Mouse (Mus musculus) adrenal gland, postnatal 14 days (tissue): Measurements from ENCODE around the gene Garnl3. TPM values are rescaled to one million over a fixed set of nuclear protein-coding genes. Genes with fewer than 3 reads are reported as not detected.
A peak's percentile ranks its signal among the peaks of the same experiment; 100 is the strongest.

Experiments
- DNase-seq: peaks from one replicate; pipeline ENCODE4 v3.0.0; 2021; ENCODE audit warnings: mixed read lengths
- total RNA-seq: library from RNA; stranded (reverse); gene quantifications from 2 replicates; pipeline ENCODE4 v1.2.3, GENCODE M21; 2021

Gene Garnl3
- total RNA-seq, 1 experiment from 2014 or later: 15.1 TPM

DNA sequence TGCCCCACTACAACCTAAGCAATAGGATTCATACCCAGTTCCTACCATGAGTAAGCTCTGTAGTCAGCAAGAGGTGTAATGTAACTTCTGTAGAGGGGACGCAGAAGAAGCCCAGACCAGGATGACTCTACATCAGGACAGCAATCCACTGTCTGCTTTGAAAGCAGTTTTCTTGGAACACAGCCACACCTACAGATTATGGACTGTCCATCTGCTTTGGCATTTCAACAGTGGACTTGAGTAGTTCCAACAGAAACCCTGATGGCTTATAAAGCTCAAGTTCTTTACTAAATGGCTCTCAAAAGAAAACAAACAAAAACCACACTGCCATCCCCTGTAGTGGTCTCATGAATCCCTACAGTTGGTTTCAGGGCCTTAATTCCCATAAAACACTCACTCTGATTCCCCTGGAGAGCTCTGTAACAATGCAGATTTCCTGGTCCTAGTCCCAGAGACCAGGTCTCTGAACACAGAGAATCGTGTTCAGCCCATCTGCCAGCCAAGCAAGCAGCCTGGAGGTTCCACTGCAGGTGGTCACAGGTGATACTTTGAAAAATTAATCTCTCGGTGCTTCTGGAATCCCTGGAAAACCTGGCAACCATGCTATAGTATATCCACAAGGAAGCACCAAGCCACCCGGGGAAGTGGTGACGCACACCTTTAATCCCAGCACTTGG lies 42.0 kb downstream of the Garnl3 start:
- DNase-seq: no peak

DNA sequence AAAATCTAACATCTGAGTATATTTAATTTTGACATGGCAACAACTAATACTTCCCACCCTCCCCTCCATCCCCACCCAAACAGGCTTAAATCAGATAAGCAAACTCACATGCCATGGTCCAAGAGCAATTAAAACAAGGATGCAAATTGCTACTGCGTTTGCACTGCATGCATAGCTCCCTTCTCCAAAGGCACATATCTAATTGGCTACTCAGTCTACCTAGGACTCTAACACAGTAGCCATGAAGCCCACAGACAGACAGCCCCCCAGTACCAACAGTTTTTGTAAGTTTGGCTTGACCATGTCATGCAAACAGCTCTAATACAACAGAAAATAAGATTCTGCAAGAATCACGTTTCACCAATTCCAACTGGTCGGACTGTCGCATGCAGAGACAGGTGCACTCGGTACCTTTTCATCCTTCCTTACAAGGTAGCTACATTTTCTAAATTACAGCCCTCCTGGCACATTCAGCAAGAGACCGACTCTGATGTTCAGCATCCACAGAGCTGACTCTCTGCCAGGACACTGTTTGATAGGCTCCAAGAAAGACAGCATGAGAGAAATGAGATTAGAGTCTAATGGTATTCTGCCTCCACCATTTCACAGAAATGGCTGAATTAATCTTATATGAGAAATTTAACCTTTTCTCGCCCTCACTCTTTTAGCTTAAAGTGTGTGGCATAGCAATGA lies 44.6 kb downstream of the Garnl3 start:
- no peak for DNase-seq

GRCm38 (mm10) chr2:33086016-33086596 lies 45.3 kb downstream of the Garnl3 start:
- no peak for DNase-seq

DNA sequence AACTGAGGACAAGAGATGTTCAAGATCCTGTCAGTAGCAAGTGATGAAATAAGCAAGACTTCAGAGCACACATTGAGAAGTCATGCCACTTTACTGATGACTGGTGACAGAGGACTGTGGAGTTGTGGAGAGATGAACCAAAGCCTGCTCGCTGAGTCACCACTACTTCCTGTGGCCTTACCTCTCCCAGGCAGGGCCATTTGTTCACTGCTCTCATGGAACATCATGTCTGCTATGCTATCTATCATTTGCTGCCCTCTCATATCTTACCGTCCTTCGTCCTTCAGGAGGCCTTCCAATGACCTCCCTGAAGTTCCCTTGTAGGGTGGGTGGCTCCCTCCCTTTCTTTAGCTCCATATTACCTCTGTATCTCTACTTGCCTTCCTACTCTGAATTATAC lies 47.2 kb downstream of the Garnl3 start:
- peak; percentile 49 for DNase-seq

GRCm38 (mm10) chr2:33080166-33080565 lies 51.3 kb downstream of the Garnl3 start:
- DNase-seq: no peak

DNA sequence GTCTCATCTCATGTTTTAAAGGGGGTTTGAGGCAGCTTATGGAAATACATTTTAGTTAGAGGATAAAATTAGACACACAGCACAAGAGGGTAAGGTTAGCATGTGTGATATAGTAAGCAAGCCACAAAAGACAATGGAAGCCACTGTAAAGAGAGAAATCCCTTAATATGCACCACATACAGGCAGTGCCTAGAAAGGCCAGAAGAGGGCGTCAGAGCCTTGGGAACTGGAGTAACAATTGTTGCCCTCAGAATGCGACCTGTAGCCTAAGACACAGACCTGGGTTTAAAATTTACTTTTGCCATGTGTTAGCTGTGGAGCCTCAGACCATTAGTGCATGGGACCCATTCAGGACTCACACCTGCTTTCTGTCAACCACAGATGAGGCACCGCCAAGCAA lies 54.2 kb downstream of the Garnl3 start:
- peak; percentile 44 for DNase-seq

- DNase-seq: no peak
Measured at GRCm38 (mm10) chr2:33074931-33075330, 56.5 kb downstream of the Garnl3 start.

GRCm38 (mm10) chr2:33074188-33074587 lies 57.3 kb downstream of the Garnl3 start:
- DNase-seq: no peak

DNA sequence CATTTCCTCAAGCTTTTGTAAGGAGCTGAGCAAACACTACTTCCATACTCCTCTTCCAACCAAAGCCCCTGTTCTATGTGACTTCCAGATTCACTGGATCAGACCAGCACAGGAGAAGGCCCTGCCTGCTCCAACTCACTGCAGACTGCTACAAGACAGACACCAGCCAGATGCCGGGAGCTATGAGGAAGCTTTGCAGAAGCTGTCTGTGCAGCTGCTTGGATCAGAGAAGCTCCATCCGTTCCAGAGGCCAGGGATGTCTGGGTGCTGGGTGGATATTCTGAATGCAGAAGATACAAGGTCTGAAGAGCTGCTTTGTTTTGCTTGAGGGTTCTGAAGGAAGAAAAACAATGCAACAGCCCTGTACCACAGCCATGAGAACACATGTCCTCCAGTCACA lies 59.1 kb downstream of the Garnl3 start:
- no peak for DNase-seq

GRCm38 (mm10) chr2:33065610-33066009 lies 65.8 kb downstream of the Garnl3 start:
- no peak for DNase-seq

DNA sequence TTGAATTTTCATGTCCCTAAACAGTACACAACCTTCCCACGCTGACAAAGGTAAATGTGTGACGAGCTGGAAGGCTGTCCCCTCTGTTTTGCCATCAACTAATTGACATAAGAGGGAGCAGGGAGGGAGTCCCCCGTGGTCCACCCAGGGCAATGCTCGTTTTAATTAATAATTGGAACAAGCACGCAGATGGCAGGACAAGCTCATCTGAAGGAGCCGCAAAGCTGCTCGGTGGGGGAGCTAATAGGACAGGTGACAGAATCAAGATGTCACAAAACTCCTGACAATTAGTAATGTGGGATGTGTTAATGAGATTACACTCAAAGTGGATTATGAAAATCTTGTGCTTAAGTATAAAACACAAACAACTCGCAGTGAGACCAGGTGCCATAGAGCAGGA lies 68.7 kb downstream of the Garnl3 start:
- no peak for DNase-seq

- DNase-seq: peak; percentile 53
Measured at GRCm38 (mm10) chr2:33058926-33059325, 72.5 kb downstream of the Garnl3 start.

DNA sequence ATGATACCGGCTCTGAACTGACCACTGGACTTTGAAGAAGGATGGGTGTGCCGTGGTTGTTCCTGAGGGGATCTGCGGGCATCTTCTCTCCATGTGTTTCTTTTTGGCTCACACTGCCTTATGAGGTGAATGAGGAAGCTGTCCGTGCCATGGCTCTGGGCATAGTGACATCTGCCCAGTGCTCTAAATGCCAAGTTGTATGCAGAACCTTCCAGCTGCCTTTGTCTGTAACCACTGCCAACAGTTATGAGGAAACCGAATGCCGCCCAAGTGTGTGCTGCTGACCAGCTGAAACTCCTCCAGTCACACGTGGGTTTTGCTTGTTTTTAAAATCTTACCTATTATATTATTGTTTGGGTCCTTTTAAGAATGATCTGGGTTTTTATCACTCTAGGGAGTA lies 73.9 kb downstream of the Garnl3 start:
- peak; percentile 25 for DNase-seq

- DNase-seq: no peak
Measured at GRCm38 (mm10) chr2:33053966-33054365, 77.5 kb downstream of the Garnl3 start.

GRCm38 (mm10) chr2:33047360-33047759 lies 84.1 kb downstream of the Garnl3 start:
- no peak for DNase-seq

DNA sequence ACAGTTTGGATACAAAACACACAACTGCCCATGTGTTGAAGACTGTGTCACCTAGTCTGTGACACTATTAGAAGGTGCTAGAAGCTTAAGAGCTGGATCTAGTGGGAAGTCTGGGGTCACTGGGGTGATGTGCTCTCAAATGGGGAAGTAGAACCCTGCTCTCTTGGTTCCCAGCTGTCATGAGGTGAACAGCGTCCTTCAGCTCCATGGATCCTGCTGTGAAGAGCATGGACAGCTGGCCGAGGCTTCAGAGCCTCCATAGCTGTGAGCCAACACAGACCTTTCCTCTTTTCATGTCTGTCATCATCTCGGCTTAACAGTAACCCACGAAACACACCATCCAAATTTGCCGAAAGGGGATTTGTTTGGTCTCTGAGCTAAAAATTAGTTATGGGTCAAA lies 84.5 kb downstream of the Garnl3 start:
- no peak for DNase-seq

DNA sequence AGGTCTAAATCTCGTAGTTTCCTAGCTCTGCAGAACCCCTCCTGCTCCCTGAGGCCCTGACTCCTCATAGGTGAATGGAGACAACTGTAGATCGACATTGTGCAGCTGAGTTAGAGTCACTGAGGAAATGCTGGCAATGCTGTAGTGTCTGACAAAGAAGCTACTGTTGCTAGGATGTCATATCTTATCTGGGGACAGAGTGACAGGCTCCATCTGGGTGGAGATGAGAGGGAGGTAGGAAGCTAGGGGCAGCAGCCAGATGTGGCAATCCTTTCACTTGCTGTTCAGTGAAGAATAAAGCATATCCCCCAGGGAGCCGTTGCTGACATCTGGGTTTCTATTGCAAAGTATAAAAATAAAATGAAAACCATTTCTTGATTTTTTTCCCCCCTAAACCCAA lies 85.6 kb downstream of the Garnl3 start:
- DNase-seq: no peak

- peak; percentile 68 for DNase-seq
Measured at GRCm38 (mm10) chr2:33042781-33043180, 88.7 kb downstream of the Garnl3 start.

- no peak for DNase-seq
Measured at GRCm38 (mm10) chr2:33041571-33041970, 89.9 kb downstream of the Garnl3 start.

GRCm38 (mm10) chr2:33037429-33037828 lies 94.0 kb downstream of the Garnl3 start:
- peak; percentile 14 for DNase-seq

- DNase-seq: no peak
Measured at GRCm38 (mm10) chr2:33035297-33035696, 96.2 kb downstream of the Garnl3 start.

DNA sequence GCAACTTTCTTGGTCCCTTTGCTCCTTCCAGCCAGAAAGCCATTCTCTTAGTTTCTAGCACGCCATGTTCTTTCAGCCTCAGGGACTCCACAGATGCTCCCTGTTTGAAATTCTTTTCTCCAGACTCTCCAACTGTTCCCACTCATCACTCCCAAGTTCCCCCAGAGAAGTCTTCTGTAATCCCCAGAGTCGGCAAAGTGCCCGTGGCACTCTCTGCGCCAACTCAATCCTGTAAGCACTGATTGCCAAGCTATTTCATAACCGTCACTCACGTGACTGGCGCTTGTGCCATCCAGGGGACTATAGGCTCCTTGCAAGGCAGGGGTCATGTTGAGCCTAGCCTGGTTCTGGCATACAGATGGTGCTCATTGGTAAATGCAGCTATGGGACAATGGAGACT lies 98.2 kb downstream of the Garnl3 start:
- DNase-seq: peak; percentile 65

GRCm38 (mm10) chr2:33032391-33033062 lies 98.9 kb downstream of the Garnl3 start:
- no peak for DNase-seq
